Mouse (Mus musculus): ENCODE data around the gene Gm9508.

The Gm9508 gene

DNA sequence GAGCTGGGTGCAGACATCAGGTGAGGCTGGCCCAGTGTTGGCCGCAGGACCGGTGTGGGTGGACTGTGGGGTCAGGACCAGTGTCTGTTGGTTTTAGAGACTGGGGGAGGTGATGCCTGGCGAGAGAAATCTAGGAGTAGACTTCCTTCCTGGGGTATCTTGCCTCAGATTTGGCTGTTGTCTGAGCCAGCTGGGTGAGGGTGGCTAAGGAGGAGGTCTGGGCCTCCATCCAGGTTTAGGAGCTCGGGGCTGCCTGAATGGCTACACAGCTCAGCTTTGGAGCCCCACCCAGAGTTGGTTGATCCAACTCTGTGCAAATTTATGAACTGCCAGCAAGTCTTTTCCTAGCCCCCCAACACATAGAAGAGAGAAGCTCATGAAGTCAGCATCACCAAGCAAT is 29.6 kb downstream of the Gm9508 start:
- no peak for DNase-seq

DNA sequence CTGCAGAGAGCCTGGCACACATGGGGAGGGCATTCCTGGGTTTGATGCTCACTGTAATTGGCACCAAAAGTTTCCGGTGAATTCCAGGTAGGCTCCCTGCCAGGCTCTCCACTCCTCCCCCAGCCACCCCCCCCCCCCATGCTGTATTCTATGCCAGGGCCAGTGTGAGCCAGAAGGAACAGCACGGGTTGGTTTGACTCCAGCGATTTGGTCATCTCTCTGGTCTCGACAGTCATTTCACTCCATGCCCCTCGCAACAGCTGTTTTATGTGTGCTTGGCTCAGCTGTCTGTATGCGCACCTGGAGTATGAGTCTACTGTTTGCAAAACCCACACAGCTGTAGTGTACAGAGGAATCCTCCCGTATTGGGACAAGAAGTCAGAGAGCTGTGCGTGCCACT is 30.7 kb downstream of the Gm9508 start:
- no peak for DNase-seq

DNA sequence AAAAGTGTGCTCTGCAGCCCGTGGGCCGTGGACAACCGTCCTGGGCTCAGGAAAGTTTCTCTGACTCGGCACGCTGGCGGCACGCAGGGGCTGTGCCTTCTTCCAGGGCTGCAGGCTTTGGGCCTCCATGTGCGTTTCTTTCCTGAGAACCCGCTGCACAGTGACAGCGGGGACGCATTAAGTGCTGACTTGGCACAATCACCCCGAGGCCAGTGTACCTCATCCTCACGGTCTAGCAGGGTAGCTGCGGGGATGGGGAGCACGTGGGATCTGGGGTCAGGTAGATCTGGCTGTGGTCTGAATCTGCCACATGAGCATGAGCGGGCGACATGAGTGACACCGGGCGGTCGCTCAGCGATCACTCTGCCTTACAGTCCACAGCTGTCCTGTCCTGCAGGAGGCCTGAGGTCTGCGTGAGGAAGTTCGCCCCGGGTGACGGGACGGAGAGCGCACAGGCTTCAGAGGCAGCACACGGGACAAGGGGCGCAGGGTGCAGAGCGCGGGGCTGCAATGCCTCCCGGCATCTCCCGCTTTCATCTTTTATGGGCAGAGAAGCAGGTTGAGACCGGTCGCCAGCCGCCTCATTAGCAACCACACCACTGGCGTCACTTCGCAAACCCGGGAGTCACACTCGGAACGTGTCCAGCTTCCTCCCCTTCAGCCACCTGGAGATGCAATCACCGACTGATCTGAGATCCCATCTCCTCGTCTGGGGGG is 32.9 kb downstream of the Gm9508 start:
- no peak for DNase-seq

DNA sequence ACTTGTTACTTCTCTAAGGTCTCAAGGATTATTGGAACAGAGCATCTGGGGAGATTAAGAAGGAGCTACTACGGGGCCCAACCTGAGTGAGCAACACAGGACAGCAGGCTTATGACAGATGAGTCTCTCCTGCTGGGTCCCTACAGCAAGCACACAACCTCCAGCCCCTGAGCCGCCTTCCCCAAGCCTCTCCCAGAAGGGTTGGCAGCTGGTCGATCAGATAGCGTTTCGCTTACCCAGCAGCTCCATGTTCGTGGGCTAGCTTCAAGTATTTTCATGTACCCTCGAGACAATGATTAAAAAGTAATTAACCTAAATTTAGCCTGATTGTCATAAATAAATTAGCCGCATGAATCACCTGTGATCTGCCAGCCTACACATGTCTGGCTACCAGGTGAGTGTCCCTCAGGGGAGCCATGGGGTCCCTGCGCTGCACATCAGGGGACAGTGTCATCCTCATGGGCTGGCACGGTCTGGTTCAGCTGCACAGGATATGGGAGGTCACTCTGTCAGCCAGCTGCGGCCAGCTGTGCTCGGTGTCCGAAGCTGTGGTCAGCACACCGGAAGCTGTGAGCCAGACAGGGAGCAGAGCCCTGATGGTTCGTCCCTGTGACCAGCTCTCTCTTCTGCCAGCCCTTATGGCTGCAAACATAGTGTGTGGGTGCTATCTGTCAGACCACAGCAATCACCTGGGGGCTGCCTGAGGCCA is 38.6 kb downstream of the Gm9508 start:
- peak; percentile 24 to 42 for DNase-seq

DNA sequence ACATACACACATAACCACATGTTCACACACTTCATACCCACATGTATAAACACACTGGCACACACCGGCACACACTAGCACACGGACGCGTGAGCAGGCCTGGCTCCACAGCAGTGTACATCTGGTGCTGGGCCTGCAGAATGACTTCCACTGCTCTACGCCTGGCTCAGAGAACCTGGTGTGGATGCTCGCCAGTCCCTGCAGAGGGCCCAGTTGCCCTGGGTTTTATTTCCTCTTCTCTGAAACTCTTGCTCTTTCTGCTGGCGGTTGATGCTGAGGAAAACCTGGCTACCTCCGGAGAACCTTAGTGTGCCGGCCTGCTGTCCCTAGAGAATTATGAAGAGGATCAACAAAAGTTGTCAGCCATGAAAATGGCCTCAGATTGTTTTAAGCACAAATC is 45.0 kb downstream of the Gm9508 start:
- DNase-seq = no peak

DNA sequence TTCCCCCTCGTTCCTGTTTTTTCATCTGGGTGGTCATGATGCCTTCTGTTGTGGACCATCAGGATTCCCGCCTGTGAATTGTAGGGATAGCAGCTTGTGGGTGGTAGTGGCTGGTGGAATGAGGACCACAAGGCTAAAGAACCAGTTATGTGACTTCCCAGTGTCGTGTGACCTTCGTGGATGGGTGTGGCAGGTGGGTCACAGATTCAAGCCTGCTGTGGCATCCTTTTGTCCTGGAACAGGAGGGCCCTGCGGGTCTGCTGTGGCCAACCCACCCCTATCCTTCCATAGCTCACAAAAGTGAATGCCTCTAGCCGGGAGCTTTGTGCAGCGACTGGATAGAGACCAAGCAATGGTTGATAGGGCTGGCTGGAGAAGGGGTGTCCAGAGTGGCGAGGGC is 49.1 kb downstream of the Gm9508 start:
- no peak for DNase-seq

DNA sequence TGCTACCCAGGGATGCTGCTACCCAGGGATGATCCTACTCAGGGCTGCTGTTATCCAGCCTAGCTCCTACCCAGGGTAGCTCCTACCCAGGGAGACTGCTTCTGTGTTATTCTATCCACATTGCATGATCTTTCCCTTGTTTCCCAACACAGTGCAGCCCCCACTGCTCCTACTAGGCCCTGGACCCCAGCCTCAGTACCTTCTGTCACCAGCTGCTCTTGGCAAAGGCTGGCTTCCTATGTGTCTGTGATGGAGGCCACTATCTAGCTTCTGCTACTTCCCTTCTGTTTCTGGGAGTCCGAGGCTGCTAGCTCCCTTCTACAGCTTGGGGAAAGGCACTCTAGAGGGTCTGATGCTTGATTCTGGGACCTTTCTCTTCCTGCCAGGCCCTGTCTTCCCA is 49.6 kb downstream of the Gm9508 start:
- no peak for DNase-seq
